9 mouse cellular contexts compared by ENCODE assay signal in the genomic region with DNA sequence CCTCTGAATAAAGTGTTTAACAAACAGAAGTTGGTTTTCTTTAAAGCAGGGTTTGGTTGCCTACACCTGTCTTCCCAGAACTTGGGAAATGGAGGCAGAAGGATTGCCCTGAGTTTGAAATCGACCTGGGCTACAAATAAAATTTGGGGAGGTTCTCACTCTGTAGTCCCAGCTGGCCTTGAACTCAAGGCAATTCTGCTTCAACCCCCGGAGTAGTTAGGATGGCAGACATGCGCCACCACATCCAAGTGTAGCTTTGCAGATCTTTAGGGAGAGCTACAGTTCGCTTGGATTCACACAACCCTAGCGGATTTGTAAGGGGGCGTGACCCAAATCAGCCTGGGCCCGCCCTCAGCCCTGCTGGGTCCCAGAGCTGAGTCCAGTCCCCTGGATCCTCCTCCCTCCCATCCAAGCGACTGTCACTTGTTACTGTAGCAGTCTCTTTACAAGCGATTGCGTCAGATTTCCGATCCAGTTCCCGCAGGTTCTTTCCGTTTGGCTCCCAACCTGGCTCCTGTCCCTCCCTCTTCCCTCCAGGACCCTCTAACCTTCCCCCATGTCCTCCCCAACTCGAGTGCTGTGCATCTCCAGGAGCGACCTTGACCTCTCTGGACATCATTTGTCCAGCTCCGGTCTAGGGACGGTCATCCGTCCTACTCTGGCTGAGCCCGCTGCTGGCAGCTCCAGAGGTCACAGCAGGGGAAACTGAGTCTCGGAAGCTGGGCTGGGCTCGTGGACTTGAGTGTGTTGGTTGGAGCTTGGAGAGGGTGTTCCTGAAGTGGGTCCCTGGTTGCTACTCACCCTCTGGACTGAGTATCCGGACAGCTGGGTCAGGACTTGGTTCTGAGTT. TPM values are rescaled to one million over a fixed set of nuclear protein-coding genes. Genes with fewer than 3 reads are reported as not detected.
DNase-seq lines count a peak whose midpoint lies in the region; ATAC-seq lines count a peak whose summit lies in the region.
"Had no signal": no experiment of that assay in that cellular context is flagged by ENCODE, and none has a peak within 500 bp of the region (broad histone marks: within the 10 kb centered on the region; RNA-seq: fewer than 3 reads in every experiment).

No protein-coding gene starts in this region.

- peaks cover 36% of the 10 kb centered on the region for H3K4me1 ChIP-seq in forebrain, embryonic 10.5 days
- peaks cover 23% of the 10 kb centered on the region for H3K4me1 ChIP-seq in forebrain, embryonic 16.5 days (replicated peaks; ENCODE audit: control insufficient read depth, insufficient read depth, low read length)
- peaks cover 41% of the 10 kb centered on the region for H3K4me1 ChIP-seq in embryonic facial prominence, embryonic 10.5 days
- peaks cover 30% of the 10 kb centered on the region for H3K4me1 ChIP-seq in heart, embryonic 16.5 days (ENCODE audit: control insufficient read depth, insufficient read depth, low read length)

- DNase-seq in forebrain, embryonic 10.5 days (ENCODE audit: extremely low spot score, low spot score) = peak; percentile 48
- DNase-seq in embryonic facial prominence, embryonic 10.5 days (ENCODE audit: low spot score) = peak; percentile 57
- DNase-seq in kidney, postnatal 25 days = peak; percentile 82 to 92
- peak; percentile 79 for DNase-seq in testis, postnatal 14 days (ENCODE audit: low spot score)
- no peak for DNase-seq in right cerebral cortex, adult 2 months (ENCODE audit: low spot score in 2 of 2)

- H3K9ac ChIP-seq in forebrain, embryonic 16.5 days (replicated peaks; ENCODE audit: low read depth, low read length) = no peak overlapping the region
- peak overlapping the region; percentile 38 for H3K9ac ChIP-seq in heart, embryonic 16.5 days (ENCODE audit: low read length)

- H3K36me3 ChIP-seq in forebrain, embryonic 10.5 days (replicated peaks) = no peaks in the 10 kb centered on the region
- H3K36me3 ChIP-seq in forebrain, embryonic 16.5 days (ENCODE audit: control insufficient read depth, insufficient read depth) = no peaks in the 10 kb centered on the region
- no peaks in the 10 kb centered on the region for H3K36me3 ChIP-seq in embryonic facial prominence, embryonic 10.5 days (replicated peaks)
- H3K36me3 ChIP-seq in heart, embryonic 16.5 days (ENCODE audit: control insufficient read depth, insufficient read depth) = no peaks in the 10 kb centered on the region

- H3K4me3 ChIP-seq in forebrain, embryonic 10.5 days = peak overlapping the region; percentile 61
- H3K4me3 ChIP-seq in forebrain, embryonic 16.5 days (replicated peaks; ENCODE audit: low read length) = no peak overlapping the region; the same call in 1 of the 2 replicates
- peak overlapping the region; percentile 58 for H3K4me3 ChIP-seq in embryonic facial prominence, embryonic 10.5 days
- peak overlapping the region; percentile 6; the same call in 1 of the 2 replicates for H3K4me3 ChIP-seq in heart, embryonic 16.5 days (ENCODE audit: low read length)

- no peak overlapping the region for H3K4me2 ChIP-seq in forebrain, embryonic 16.5 days (ENCODE audit: low read length)
- H3K4me2 ChIP-seq in heart, embryonic 16.5 days (ENCODE audit: low read depth, low read length) = peak overlapping the region; percentile 62

- no peak for ATAC-seq in forebrain, embryonic 16.5 days
- ATAC-seq in heart, embryonic 16.5 days (replicated peaks; ENCODE audit: extremely low read depth, insufficient read depth, low FRiP score) = no peak
- peak; percentile 17; the same call in 1 of the 2 replicates for ATAC-seq in megakaryocyte, adult 5-6 weeks (ENCODE audit: poor library complexity, severe bottlenecking)

- 13% methylated on average over 22 of the region's 22 CpGs for whole genome bisulfite sequencing in forebrain, embryonic 10.5 days
- 13% methylated on average over 22 of the region's 22 CpGs for WGBS in forebrain, embryonic 16.5 days
- 13% methylated on average over 22 of the region's 22 CpGs for WGBS in embryonic facial prominence, embryonic 10.5 days
- WGBS in heart, embryonic 16.5 days = 16% methylated on average over 22 of the region's 22 CpGs

- H3K27me3 ChIP-seq in forebrain, embryonic 10.5 days (ENCODE audit: poor library complexity, severe bottlenecking) = peaks cover 39% of the 10 kb centered on the region
- H3K27me3 ChIP-seq in forebrain, embryonic 16.5 days (replicated peaks; ENCODE audit: control insufficient read depth, insufficient read depth, low read length) = 0 out of 2 replicates have a peak, but pooled peaks cover 3% of the 10 kb centered on the region
- H3K27me3 ChIP-seq in embryonic facial prominence, embryonic 10.5 days (replicated peaks; ENCODE audit: low read depth, poor library complexity, severe bottlenecking) = peaks cover 37% of the 10 kb centered on the region
- H3K27me3 ChIP-seq in heart, embryonic 16.5 days (ENCODE audit: control insufficient read depth, insufficient read depth, low read length) = no peaks in the 10 kb centered on the region; the same call in 1 of the 2 replicates

- peak overlapping the region; percentile 86 for H3K27ac ChIP-seq in forebrain, embryonic 10.5 days
- no peak overlapping the region for H3K27ac ChIP-seq in forebrain, embryonic 16.5 days (ENCODE audit: low read length)
- H3K27ac ChIP-seq in embryonic facial prominence, embryonic 10.5 days (replicated peaks) = peak overlapping the region; percentile 16
- peak overlapping the region; percentile 21; the same call in 1 of the 2 replicates for H3K27ac ChIP-seq in heart, embryonic 16.5 days (ENCODE audit: low read length)

- no peaks in the 10 kb centered on the region for H3K9me3 ChIP-seq in forebrain, embryonic 10.5 days
- no peaks in the 10 kb centered on the region for H3K9me3 ChIP-seq in forebrain, embryonic 16.5 days (ENCODE audit: control insufficient read depth, low read length)
- no peaks in the 10 kb centered on the region for H3K9me3 ChIP-seq in embryonic facial prominence, embryonic 10.5 days
- H3K9me3 ChIP-seq in heart, embryonic 16.5 days (replicated peaks; ENCODE audit: control insufficient read depth, low read length) = no peaks in the 10 kb centered on the region

RNA-seq across cellular contexts. Expression of a gene that starts 1.5 kb away (rescaled TPM):
- not detected in 2 replicates for polyA plus RNA-seq in forebrain, embryonic 10.5 days (2016; fragmentation: Nextera tagmentation; extraction: Ambion mirVana)
- polyA plus RNA-seq in forebrain, embryonic 16.5 days (2015; fragmentation: Nextera tagmentation; extraction: Ambion mirVana) = 0.20 TPM in 1 of 2 replicates, not detected in the other
- polyA plus RNA-seq in embryonic facial prominence, embryonic 10.5 days (2016; fragmentation: Nextera tagmentation; extraction: Ambion mirVana) = 0.14 TPM in 1 of 2 replicates, not detected in the other
- 1.2 and 1.6 TPM in 2 replicates for polyA plus RNA-seq in heart, embryonic 16.5 days (2015; fragmentation: Nextera tagmentation; extraction: Ambion mirVana)
- total RNA-seq in megakaryocyte, adult 5-6 weeks (2015) = not detected in 2 replicates
- total RNA-seq in megakaryocyte, adult 5-6 weeks (2017) = not detected in 2 replicates
- total RNA-seq: neutrophil, adult 5-6 weeks had no signal

RNA-seq across cellular contexts. Expression of a gene that starts 14.8 kb away (rescaled TPM):
- 0.49 and 0.87 TPM in 2 replicates for polyA plus RNA-seq in forebrain, embryonic 10.5 days (2016; fragmentation: Nextera tagmentation; extraction: Ambion mirVana)
- polyA plus RNA-seq in forebrain, embryonic 16.5 days (2015; fragmentation: Nextera tagmentation; extraction: Ambion mirVana) = 0.61 and 1.1 TPM in 2 replicates
- 0.77 and 0.79 TPM in 2 replicates for polyA plus RNA-seq in embryonic facial prominence, embryonic 10.5 days (2016; fragmentation: Nextera tagmentation; extraction: Ambion mirVana)
- polyA plus RNA-seq in heart, embryonic 16.5 days (2015; fragmentation: Nextera tagmentation; extraction: Ambion mirVana) = 1.8 and 2.3 TPM in 2 replicates
- total RNA-seq in megakaryocyte, adult 5-6 weeks (2015) = 62.2 and 64.6 TPM in 2 replicates
- total RNA-seq in megakaryocyte, adult 5-6 weeks (2017) = 29.3 and 33.8 TPM in 2 replicates

RNA-seq across cellular contexts. Expression of a gene that starts 22.1 kb away (rescaled TPM):
- 74.4 and 84.1 TPM in 2 replicates for polyA plus RNA-seq in forebrain, embryonic 10.5 days (2016; fragmentation: Nextera tagmentation; extraction: Ambion mirVana)
- polyA plus RNA-seq in forebrain, embryonic 16.5 days (2015; fragmentation: Nextera tagmentation; extraction: Ambion mirVana) = 100 and 121 TPM in 2 replicates
- 105 and 109 TPM in 2 replicates for polyA plus RNA-seq in embryonic facial prominence, embryonic 10.5 days (2016; fragmentation: Nextera tagmentation; extraction: Ambion mirVana)
- 68.4 and 69.5 TPM in 2 replicates for polyA plus RNA-seq in heart, embryonic 16.5 days (2015; fragmentation: Nextera tagmentation; extraction: Ambion mirVana)
- 35.7 and 38.2 TPM in 2 replicates for total RNA-seq in megakaryocyte, adult 5-6 weeks (2015)
- 61.3 and 76.1 TPM in 2 replicates for total RNA-seq in megakaryocyte, adult 5-6 weeks (2017)

RNA-seq across cellular contexts. Expression of a gene that starts 29.4 kb away (rescaled TPM):
- 40.5 and 49.3 TPM in 2 replicates for polyA plus RNA-seq in forebrain, embryonic 10.5 days (2016; fragmentation: Nextera tagmentation; extraction: Ambion mirVana)
- polyA plus RNA-seq in forebrain, embryonic 16.5 days (2015; fragmentation: Nextera tagmentation; extraction: Ambion mirVana) = 60.3 and 65.7 TPM in 2 replicates
- 51.8 and 52.7 TPM in 2 replicates for polyA plus RNA-seq in embryonic facial prominence, embryonic 10.5 days (2016; fragmentation: Nextera tagmentation; extraction: Ambion mirVana)
- 35.5 and 36.7 TPM in 2 replicates for polyA plus RNA-seq in heart, embryonic 16.5 days (2015; fragmentation: Nextera tagmentation; extraction: Ambion mirVana)
- 5.7 and 6.8 TPM in 2 replicates for total RNA-seq in megakaryocyte, adult 5-6 weeks (2015)
- 1.5 and 4.0 TPM in 2 replicates for total RNA-seq in megakaryocyte, adult 5-6 weeks (2017)

RNA-seq across cellular contexts. Expression of a gene that starts 36.6 kb away (rescaled TPM):
- polyA plus RNA-seq in forebrain, embryonic 10.5 days (2016; fragmentation: Nextera tagmentation; extraction: Ambion mirVana) = 166 and 170 TPM in 2 replicates
- polyA plus RNA-seq in forebrain, embryonic 16.5 days (2015; fragmentation: Nextera tagmentation; extraction: Ambion mirVana) = 116 and 141 TPM in 2 replicates
- 184 and 187 TPM in 2 replicates for polyA plus RNA-seq in embryonic facial prominence, embryonic 10.5 days (2016; fragmentation: Nextera tagmentation; extraction: Ambion mirVana)
- 111 and 117 TPM in 2 replicates for polyA plus RNA-seq in heart, embryonic 16.5 days (2015; fragmentation: Nextera tagmentation; extraction: Ambion mirVana)
- total RNA-seq in megakaryocyte, adult 5-6 weeks (2015) = 11.8 and 11.9 TPM in 2 replicates
- total RNA-seq in megakaryocyte, adult 5-6 weeks (2017) = 13.9 and 15.7 TPM in 2 replicates

Comparison
In these comparisons a context has a peak if more than half of its experiments do, and no peak if none do; other contexts are left out.
1. DNase-seq: peak in forebrain, embryonic 10.5 days (single experiment), embryonic facial prominence, embryonic 10.5 days (single experiment), kidney, postnatal 25 days (2 of 2) and testis, postnatal 14 days (single experiment); none in right cerebral cortex, adult 2 months (0 of 2).